Mouse (Mus musculus): ENCODE data around the gene Pidd1. TPM values are rescaled to one million over a fixed set of nuclear protein-coding genes. Genes with fewer than 3 reads are reported as not detected.

Gene Pidd1
- polyA plus RNA-seq, 1 experiment from 2014 or later = 2.8 TPM

DNA sequence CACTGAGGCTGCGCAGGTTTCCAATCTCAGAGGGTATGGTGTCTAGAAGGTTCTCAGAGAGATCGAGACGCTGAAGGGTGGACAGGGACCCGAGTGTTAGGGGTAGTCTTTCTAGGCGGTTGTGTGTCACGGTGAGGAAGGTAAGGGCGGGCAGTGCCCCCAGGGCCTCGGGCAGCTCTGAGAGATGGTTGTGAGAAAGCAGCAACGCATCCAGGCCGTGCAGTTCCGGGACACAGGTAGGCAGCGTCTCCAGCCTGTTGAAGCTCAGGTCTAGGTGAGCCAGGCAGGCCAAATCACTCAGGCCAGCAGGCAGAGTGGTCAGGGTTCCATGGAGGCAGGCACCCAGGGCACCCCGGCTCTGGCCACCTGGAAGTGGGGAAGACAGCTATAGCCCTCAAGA, 1.6 kb downstream of the Pidd1 start:
- no peak overlapping the region; the same call in 1 of the 2 replicates for H3K4me2 ChIP-seq (ENCODE audit: low read length)
- H3K9ac ChIP-seq (ENCODE audit: low read depth, low read length) = no peak overlapping the region; the same call in 1 of the 2 replicates
- no peak overlapping the region for H3K27ac ChIP-seq (ENCODE audit: low read depth, low read length)
- no peaks in the 10 kb centered on the region for H3K27me3 ChIP-seq (replicated peaks; ENCODE audit: control insufficient read depth, insufficient read depth, low read length)
- H3K9me3 ChIP-seq (ENCODE audit: control insufficient read depth, low read length) = no peaks in the 10 kb centered on the region
- 93% methylated on average over 13 of the region's 13 CpGs for WGBS
- no peak for ATAC-seq
- peaks cover 12% of the 10 kb centered on the region for H3K4me1 ChIP-seq (ENCODE audit: control insufficient read depth, insufficient read depth, low read depth, low read length)
- H3K4me3 ChIP-seq (ENCODE audit: low read length) = no peak overlapping the region
- no peaks in the 10 kb centered on the region; the same call in 1 of the 2 replicates for H3K36me3 ChIP-seq (ENCODE audit: control insufficient read depth, insufficient read depth, low read length)

DNA sequence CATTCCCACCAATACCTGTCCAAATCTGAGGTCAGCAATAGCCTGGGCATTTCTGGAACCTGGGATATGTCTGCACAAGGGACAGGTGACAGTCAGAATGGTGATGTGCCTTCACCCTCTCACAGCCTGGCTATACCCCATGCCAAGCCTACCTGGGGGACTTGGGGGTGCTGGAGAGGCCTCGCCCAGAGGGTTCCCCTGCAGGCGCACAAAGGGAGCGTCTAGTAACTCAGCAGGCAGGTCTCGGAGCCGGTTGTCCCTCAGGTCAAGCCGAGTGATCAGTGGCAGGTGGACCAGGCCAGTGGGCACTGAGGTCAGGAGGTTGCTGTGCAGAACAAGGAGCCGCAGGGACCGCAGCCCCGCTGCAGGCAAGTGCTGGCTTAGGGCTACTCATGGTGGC, 2.4 kb downstream of the Pidd1 start:
- ATAC-seq = no peak
- H3K9ac ChIP-seq (ENCODE audit: low read depth, low read length) = no peak overlapping the region
- WGBS = 90% methylated on average over 9 of the region's 9 CpGs
- no peaks in the 10 kb centered on the region for H3K27me3 ChIP-seq (replicated peaks; ENCODE audit: control insufficient read depth, insufficient read depth, low read length)
- peaks cover 14% of the 10 kb centered on the region for H3K4me1 ChIP-seq (ENCODE audit: control insufficient read depth, insufficient read depth, low read depth, low read length)
- H3K9me3 ChIP-seq (ENCODE audit: control insufficient read depth, low read length) = no peaks in the 10 kb centered on the region
- no peak overlapping the region for H3K27ac ChIP-seq (ENCODE audit: low read depth, low read length)
- H3K4me2 ChIP-seq (ENCODE audit: low read length) = no peak overlapping the region
- H3K4me3 ChIP-seq (ENCODE audit: low read length) = no peak overlapping the region
- H3K36me3 ChIP-seq (ENCODE audit: control insufficient read depth, insufficient read depth, low read length) = no peaks in the 10 kb centered on the region; the same call in 1 of the 2 replicates

DNA sequence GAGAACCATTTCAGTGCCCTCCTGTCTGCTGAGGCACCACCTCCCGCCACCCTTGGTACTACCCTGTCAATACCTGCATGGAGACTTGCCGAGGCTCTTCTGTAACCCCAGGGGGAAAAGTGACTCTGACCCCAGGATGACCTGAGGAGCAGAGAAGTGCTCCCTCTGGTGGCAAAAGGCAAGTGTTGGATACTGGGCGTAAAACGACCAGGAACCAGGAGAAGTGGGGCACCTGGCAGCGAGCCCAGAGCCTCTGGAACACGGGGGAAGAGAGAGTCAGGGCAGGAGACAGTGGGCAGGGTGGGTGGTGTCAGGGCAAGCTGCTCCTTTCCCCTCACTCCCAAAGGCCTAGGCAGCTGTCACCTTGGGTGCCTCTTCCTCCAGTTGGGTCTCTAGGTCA, 3.2 kb downstream of the Pidd1 start:
- H3K27ac ChIP-seq (ENCODE audit: low read depth, low read length) = no peak overlapping the region
- WGBS = 28% methylated on average over 6 of the region's 6 CpGs

DNA sequence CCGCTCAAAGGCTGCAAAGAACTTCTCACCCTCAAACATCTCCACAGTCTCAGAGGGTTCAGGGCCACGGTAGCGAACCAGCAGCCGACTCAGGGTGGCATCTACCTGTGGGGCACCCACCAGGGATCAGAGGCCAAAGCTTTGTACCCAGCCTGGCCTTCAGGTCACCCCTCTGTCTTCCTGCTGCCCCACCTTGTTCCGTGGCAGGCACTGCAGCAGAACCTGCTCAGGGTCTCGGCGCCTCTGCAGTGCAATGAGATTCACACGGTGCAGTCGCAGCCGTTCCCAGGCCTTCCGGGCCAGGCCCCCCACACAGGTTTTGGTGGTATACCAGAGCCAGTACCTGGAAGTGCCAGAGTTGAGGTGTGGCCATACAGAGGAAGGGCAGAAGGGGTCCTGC, 4.0 kb downstream of the Pidd1 start:
- Histone ChIP-seq H3K27ac (ENCODE audit: low read depth, low read length) (no peak overlapping the region), H3K36me3 (ENCODE audit: control insufficient read depth, insufficient read depth, low read length) (no peaks in the 10 kb centered on the region; the same call in 1 of the 2 replicates), H3K4me2 (ENCODE audit: low read length) (no peak overlapping the region), H3K27me3 (replicated peaks; ENCODE audit: control insufficient read depth, insufficient read depth, low read length) (no peaks in the 10 kb centered on the region), H3K4me3 (ENCODE audit: low read length) (no peak overlapping the region), H3K9me3 (ENCODE audit: control insufficient read depth, low read length) (no peaks in the 10 kb centered on the region), H3K9ac (ENCODE audit: low read depth, low read length) (no peak overlapping the region), H3K4me1 (ENCODE audit: control insufficient read depth, insufficient read depth, low read depth, low read length) (peaks cover 20% of the 10 kb centered on the region)
- no peak for ATAC-seq
- WGBS = 96% methylated on average over 11 of the region's 11 CpGs

More for the DNA sequence above, 3.2 kb downstream of the Pidd1 start:
- Histone ChIP-seq H3K9ac (ENCODE audit: low read depth, low read length) (no peak overlapping the region), H3K27me3 (replicated peaks; ENCODE audit: control insufficient read depth, insufficient read depth, low read length) (no peaks in the 10 kb centered on the region), H3K4me2 (ENCODE audit: low read length) (no peak overlapping the region), H3K9me3 (ENCODE audit: control insufficient read depth, low read length) (no peaks in the 10 kb centered on the region), H3K4me3 (ENCODE audit: low read length) (no peak overlapping the region), H3K4me1 (ENCODE audit: control insufficient read depth, insufficient read depth, low read depth, low read length) (peaks cover 17% of the 10 kb centered on the region), H3K36me3 (ENCODE audit: control insufficient read depth, insufficient read depth, low read length) (no peaks in the 10 kb centered on the region; the same call in 1 of the 2 replicates)
- ATAC-seq = no peak

DNA sequence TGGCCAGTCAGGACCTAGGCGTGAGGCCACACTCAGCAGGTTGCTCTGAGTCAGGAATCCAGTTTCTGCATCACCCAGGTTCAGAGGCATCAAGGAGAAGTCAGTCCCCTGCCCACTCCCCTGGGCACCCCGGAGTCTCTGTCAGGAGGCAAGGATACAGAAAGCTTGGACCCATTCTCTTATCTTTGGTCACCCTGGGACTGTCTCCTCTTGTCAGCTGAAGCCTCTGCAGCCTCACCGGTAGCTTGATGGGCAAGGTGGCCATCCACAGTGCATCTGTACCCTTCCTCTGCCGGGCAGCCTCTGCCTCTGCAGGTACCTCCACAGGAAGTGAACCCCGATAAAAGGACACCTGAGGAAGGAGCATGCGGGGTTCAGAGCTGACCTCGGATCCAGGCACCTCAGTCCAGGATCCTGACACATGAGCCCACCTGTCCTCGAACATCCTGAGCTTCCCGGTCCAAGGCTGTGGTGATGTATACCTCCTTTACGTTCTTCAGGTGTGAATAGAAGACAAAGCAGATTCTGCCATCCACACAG, 4.6 kb downstream of the Pidd1 start:
- H3K4me3 ChIP-seq (ENCODE audit: low read length) = no peak overlapping the region
- H3K4me1 ChIP-seq (ENCODE audit: control insufficient read depth, insufficient read depth, low read depth, low read length) = peaks cover 22% of the 10 kb centered on the region
- H3K9ac ChIP-seq (ENCODE audit: low read depth, low read length) = no peak overlapping the region
- WGBS = 96% methylated on average over 10 of the region's 10 CpGs
- no peak for ATAC-seq
- H3K27me3 ChIP-seq (replicated peaks; ENCODE audit: control insufficient read depth, insufficient read depth, low read length) = no peaks in the 10 kb centered on the region
- no peaks in the 10 kb centered on the region for H3K9me3 ChIP-seq (ENCODE audit: control insufficient read depth, low read length)
- no peaks in the 10 kb centered on the region; the same call in 1 of the 2 replicates for H3K36me3 ChIP-seq (ENCODE audit: control insufficient read depth, insufficient read depth, low read length)
- no peak overlapping the region for H3K27ac ChIP-seq (ENCODE audit: low read depth, low read length)
- no peak overlapping the region for H3K4me2 ChIP-seq (ENCODE audit: low read length)

- peaks cover 2% of the 10 kb centered on the region; the same call in 1 of the 2 replicates for H3K36me3 ChIP-seq (ENCODE audit: control insufficient read depth, insufficient read depth, low read length)
- H3K4me3 ChIP-seq (ENCODE audit: low read length) = no peak overlapping the region
- 87% methylated on average over 12 of the region's 12 CpGs for WGBS
- H3K4me1 ChIP-seq (ENCODE audit: control insufficient read depth, insufficient read depth, low read depth, low read length) = peaks cover 22% of the 10 kb centered on the region
- no peak for ATAC-seq
- H3K27ac ChIP-seq (ENCODE audit: low read depth, low read length) = peak overlapping the region; percentile 78
- no peaks in the 10 kb centered on the region for H3K27me3 ChIP-seq (replicated peaks; ENCODE audit: control insufficient read depth, insufficient read depth, low read length)
- no peaks in the 10 kb centered on the region for H3K9me3 ChIP-seq (ENCODE audit: control insufficient read depth, low read length)
- H3K9ac ChIP-seq (ENCODE audit: low read depth, low read length) = no peak overlapping the region
- peak overlapping the region; percentile 87 for H3K4me2 ChIP-seq (ENCODE audit: low read length)
Observed at GRCm38 (mm10) chr7:141438201-141438968, 5.4 kb downstream of the Pidd1 start.

- Histone ChIP-seq H3K9ac (ENCODE audit: low read depth, low read length) (peak within 1 kb of the TSS; percentile 81), H3K27ac (ENCODE audit: low read depth, low read length) (peak within 1 kb of the TSS; percentile 78), H3K4me2 (ENCODE audit: low read length) (peak within 1 kb of the TSS; percentile 87), H3K9me3 (ENCODE audit: control insufficient read depth, low read length) (no peaks in the 10 kb centered on the region), H3K4me3 (ENCODE audit: low read length) (peak within 1 kb of the TSS; percentile 62), H3K36me3 (ENCODE audit: control insufficient read depth, insufficient read depth, low read length) (peaks cover 7% of the 10 kb centered on the region), H3K27me3 (replicated peaks; ENCODE audit: control insufficient read depth, insufficient read depth, low read length) (no peaks in the 10 kb centered on the region), H3K4me1 (ENCODE audit: control insufficient read depth, insufficient read depth, low read depth, low read length) (peaks cover 25% of the 10 kb centered on the region)
- WGBS = 5% methylated on average over 53 of the region's 53 CpGs
- peak; percentile 78 for ATAC-seq
Observed at GRCm38 (mm10) chr7:141437178-141438120, 6.4 kb downstream of the Pidd1 start, which contains the start of gene Slc25a22. Gene Slc25a22, minus strand, starts transcription at chr7:141437892.

DNA sequence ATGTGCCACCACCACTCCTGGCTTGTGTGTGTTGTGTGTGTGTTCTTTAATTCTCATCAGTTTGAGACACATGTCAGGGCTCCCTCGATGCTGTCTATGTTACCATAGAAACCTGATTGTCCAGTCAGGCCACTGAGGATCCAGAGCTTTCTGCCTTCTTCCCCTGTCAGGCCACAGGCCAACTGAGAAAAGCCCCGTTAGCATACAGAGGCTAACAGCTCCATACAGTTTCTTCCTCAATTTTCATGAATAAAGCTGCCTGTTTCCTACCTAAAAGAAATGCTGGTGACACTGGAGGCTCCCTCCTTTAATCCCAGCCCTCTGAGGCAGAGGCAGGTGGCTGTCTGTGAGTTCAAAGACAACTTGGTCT, 7.3 kb downstream of the Pidd1 start:
- Histone ChIP-seq H3K9ac (ENCODE audit: low read depth, low read length) (peak overlapping the region; percentile 81), H3K27ac (ENCODE audit: low read depth, low read length) (no peak overlapping the region; the same call in 1 of the 2 replicates), H3K4me2 (ENCODE audit: low read length) (peak overlapping the region; percentile 87), H3K4me3 (ENCODE audit: low read length) (peak overlapping the region; percentile 62), H3K9me3 (ENCODE audit: control insufficient read depth, low read length) (no peaks in the 10 kb centered on the region), H3K4me1 (ENCODE audit: control insufficient read depth, insufficient read depth, low read depth, low read length) (peaks cover 25% of the 10 kb centered on the region), H3K36me3 (ENCODE audit: control insufficient read depth, insufficient read depth, low read length) (peaks cover 15% of the 10 kb centered on the region), H3K27me3 (replicated peaks; ENCODE audit: control insufficient read depth, insufficient read depth, low read length) (no peaks in the 10 kb centered on the region)
- no peak for ATAC-seq
- 46% methylated on average over 2 of the region's 2 CpGs for WGBS

Measured in hindbrain, embryonic 16.5 days (tissue).